Mouse (Mus musculus) C2C12 (cell line): ENCODE results near the gene Six6.

Experiments
- CTCF ChIP-seq: IDR thresholded peaks from one replicate; pipeline ENCODE4 v1.5.1; 2011; ENCODE audit not compliant: control insufficient read depth, insufficient read depth, insufficient read length
- MYOD1 ChIP-seq: IDR thresholded peaks from one replicate; pipeline ENCODE4 v1.6.1; 2011; ENCODE audit warnings: low read depth; ENCODE audit not compliant: control insufficient read depth, insufficient read length

- no peak for TF ChIP-seq CTCF
- no peak for TF ChIP-seq MYOD1
Measured at GRCm38 (mm10) chr12:72940071-72940821, 554 bp downstream of the Six6 start, which contains the start of gene 4930447C04Rik.
